26 mouse cellular contexts compared by ENCODE assay signal in the genomic region with DNA sequence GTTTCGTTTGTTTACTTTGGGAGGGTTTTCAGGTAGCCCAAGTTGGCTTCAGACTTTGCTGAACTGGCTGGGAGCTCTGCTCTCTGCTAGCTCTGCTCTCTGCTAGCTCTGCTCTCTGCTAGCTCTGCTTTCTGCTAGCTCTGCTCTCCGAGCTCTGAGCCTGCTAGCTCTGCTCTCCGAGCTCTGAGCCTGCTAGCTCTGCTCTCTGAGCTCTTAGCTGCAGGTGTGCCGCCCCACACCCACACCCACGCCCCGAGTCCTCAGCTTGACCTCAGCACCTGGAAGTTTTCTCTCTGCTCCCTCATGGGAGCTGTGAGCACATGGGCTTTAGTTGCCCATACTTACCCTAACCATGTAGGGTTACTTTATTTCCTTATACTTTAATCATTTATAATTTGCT. TPM values are rescaled to one million over a fixed set of nuclear protein-coding genes. Genes with fewer than 3 reads are reported as not detected.
DNase-seq lines count a peak whose midpoint lies in the region; ATAC-seq and TF ChIP-seq lines count a peak whose summit lies in the region.
"Had no signal": no experiment of that assay in that cellular context is flagged by ENCODE, and none has a peak within 500 bp of the region (broad histone marks: within the 10 kb centered on the region; RNA-seq: fewer than 3 reads in every experiment).

No protein-coding gene starts in this region.

- no peak for ATAC-seq in cerebellum, adult (ENCODE audit: insufficient number of reproducible peaks, low FRiP score, low TSS enrichment)
- ATAC-seq: forebrain, embryonic 13.5 days; midbrain, embryonic 16.5 days had no signal

- no peak overlapping the region for H3K27ac ChIP-seq in cerebellum, adult 2 months (ENCODE audit: insufficient read depth, low read length)
- H3K27ac ChIP-seq: forebrain, embryonic 13.5 days; hindbrain, embryonic 13.5 days; limb, embryonic 10.5 days; limb, embryonic 15.5 days; liver, embryonic 15.5 days had no signal

- H3K27me3 ChIP-seq in cerebellum, adult 2 months (ENCODE audit: control insufficient read depth, insufficient read depth, low read length), result no peaks in the 10 kb centered on the region
- H3K27me3 ChIP-seq: forebrain, embryonic 13.5 days; heart, embryonic 12.5 days; hindbrain, embryonic 13.5 days; limb, embryonic 15.5 days; liver, embryonic 15.5 days had no signal

- TF ChIP-seq CTCF in cerebellum, adult 2 months (IDR thresholded peaks at IDR 0.05; ENCODE audit: borderline replicate concordance, insufficient read depth, low read depth, low read length), result no peak

- TF ChIP-seq POLR2A in cerebellum, adult 2 months (IDR thresholded peaks at IDR 0.05; ENCODE audit: borderline replicate concordance, insufficient read depth, low read length), result no peak

- peak; percentile 61 for DNase-seq in heart, adult 11 months
- no peak for DNase-seq in heart, adult 9 months (ENCODE audit: low spot score in 2 of 2)
- peak; percentile 25 for DNase-seq in testis, postnatal 10 days (ENCODE audit: low spot score)
- no peak for DNase-seq in testis, postnatal 14 days (ENCODE audit: low spot score)
- peak; percentile 25 for DNase-seq in thymus, postnatal 0 days (ENCODE audit: low spot score)
- peak; percentile 35 for DNase-seq in thymus, postnatal 4 days
- DNase-seq in cerebellum, adult 2 months, result no peak
- DNase-seq: adrenal gland, adult 8-10 months; cerebellum, adult 11-12 months; cerebellum, postnatal 14 days; gastrocnemius, postnatal 25 days; heart, adult 18-20 months; heart, postnatal 4 days; kidney, adult 2 months; kidney, postnatal 36 days; layer of hippocampus, postnatal 36 days; lung, embryonic 14.5 days; lung, postnatal 14 days had no signal

- whole genome bisulfite sequencing in cerebellum, adult 2 months, result 93% methylated on average over 6 of the region's 6 CpGs

- no peak overlapping the region for H3K4me3 ChIP-seq in cerebellum, adult 2 months (replicated peaks; ENCODE audit: insufficient read depth, low read depth, low read length)
- H3K4me3 ChIP-seq: forebrain, embryonic 13.5 days; heart, embryonic 12.5 days; hindbrain, embryonic 13.5 days; limb, embryonic 10.5 days; limb, embryonic 15.5 days; liver, embryonic 15.5 days had no signal

- H3K4me1 ChIP-seq in cerebellum, adult 2 months (ENCODE audit: control insufficient read depth, insufficient read depth, low read length), result no peaks in the 10 kb centered on the region
- H3K4me1 ChIP-seq: forebrain, embryonic 13.5 days; limb, embryonic 10.5 days; limb, embryonic 15.5 days; liver, embryonic 15.5 days had no signal

RNA-seq across cellular contexts. Expression of a gene that starts 45.5 kb away (rescaled TPM):
- 43.1 and 43.5 TPM in 2 replicates for polyA plus RNA-seq in thymus, postnatal 0 days (2015; fragmentation: Nextera tagmentation; extraction: Ambion mirVana)
- polyA plus RNA-seq in cerebellum, adult 2 months (2012; rRNA removed), result 27.2 and 28.1 TPM in 2 replicates

RNA-seq across cellular contexts. Expression of a gene that starts 45.5 kb away (rescaled TPM):
- polyA plus RNA-seq in thymus, postnatal 0 days (2015; fragmentation: Nextera tagmentation; extraction: Ambion mirVana), result 125 and 132 TPM in 2 replicates
- 137 and 157 TPM in 2 replicates for polyA plus RNA-seq in cerebellum, adult 2 months (2012; rRNA removed)

Comparison
In these comparisons a context has a peak if more than half of its experiments do, and no peak if none do; other contexts are left out.
1. DNase-seq: peak in heart, adult 11 months (single experiment), testis, postnatal 10 days (single experiment), thymus, postnatal 0 days (single experiment) and thymus, postnatal 4 days (single experiment); none in heart, adult 9 months (0 of 2), testis, postnatal 14 days (single experiment) and cerebellum, adult 2 months (0 of 2).